Comparison of ENCODE assay signal across 11 mouse cellular contexts in the genomic region with DNA sequence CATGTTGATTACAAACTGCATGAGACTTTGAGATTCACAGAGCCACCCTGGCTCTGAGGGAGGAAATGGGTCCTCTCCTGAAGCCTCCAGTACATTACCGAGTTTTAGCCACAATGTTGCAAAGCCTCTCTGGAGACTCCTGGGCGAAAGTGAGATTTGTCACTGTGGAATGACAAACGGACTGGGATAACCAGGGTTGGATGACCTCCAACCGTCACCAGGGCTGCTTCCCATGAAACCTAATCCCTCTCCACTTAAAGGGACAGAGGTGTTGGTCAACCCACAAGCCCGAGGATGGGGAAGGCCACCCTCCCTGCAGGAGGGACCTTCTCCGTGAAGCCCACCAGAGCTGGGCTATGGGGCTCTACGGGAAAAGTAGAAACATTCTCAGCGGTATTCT. TPM values are rescaled to one million over a fixed set of nuclear protein-coding genes. Genes with fewer than 3 reads are reported as not detected.
A peak's percentile ranks its signal among the peaks of the same experiment; 100 is the strongest.
DNase-seq lines count a peak whose midpoint lies in the region; ATAC-seq and TF ChIP-seq lines count a peak whose summit lies in the region.
"Had no signal": no experiment of that assay in that cellular context is flagged by ENCODE, and none has a peak within 500 bp of the region (broad histone marks: within the 10 kb centered on the region; RNA-seq: fewer than 3 reads in every experiment).

No protein-coding gene starts in this region.

- no peak overlapping the region for H3K9ac ChIP-seq in lung, embryonic 15.5 days
- no peak overlapping the region for H3K9ac ChIP-seq in heart, embryonic 11.5 days (ENCODE audit: low read depth, low read length)

- H3K4me3 ChIP-seq in lung, embryonic 15.5 days = no peak overlapping the region
- no peak overlapping the region for H3K4me3 ChIP-seq in lung, adult 2 months (replicated peaks; ENCODE audit: extremely low read depth, low read depth, low read length)
- H3K4me3 ChIP-seq in heart, embryonic 11.5 days (ENCODE audit: low read depth, low read length) = no peak overlapping the region

- H3K4me1 ChIP-seq in lung, embryonic 15.5 days = peaks cover 37% of the 10 kb centered on the region
- peaks cover under 1% of the 10 kb centered on the region; the same call in 1 of the 2 replicates for H3K4me1 ChIP-seq in lung, adult 2 months (ENCODE audit: control insufficient read depth, insufficient read depth, low read length)
- H3K4me1 ChIP-seq in heart, embryonic 11.5 days (ENCODE audit: control insufficient read depth, insufficient read depth, low read length) = peaks cover 23% of the 10 kb centered on the region

- DNase-seq in adrenal gland, postnatal 10 days = peak; percentile 62
- no peak for DNase-seq in adrenal gland, adult 18-20 months (ENCODE audit: low spot score in 2 of 2)
- no peak for DNase-seq in lung, adult 2 months
- peak; percentile 26 for DNase-seq in skeletal muscle tissue, adult 2 months (ENCODE audit: low read depth, low spot score)
- no peak for DNase-seq in spleen, postnatal 36 days (ENCODE audit: low spot score in 2 of 2)
- DNase-seq in yolk sac, embryonic 10.5 days (ENCODE audit: low spot score) = no peak
- DNase-seq: left cerebral cortex, postnatal 4 days; right cerebral cortex, postnatal 4 days; thymus, adult 18-20 months had no signal

- no peaks in the 10 kb centered on the region for H3K27me3 ChIP-seq in lung, embryonic 15.5 days
- H3K27me3 ChIP-seq in heart, embryonic 11.5 days (ENCODE audit: control insufficient read depth, insufficient read depth, low read length) = no peaks in the 10 kb centered on the region

- H3K9me3 ChIP-seq in lung, embryonic 15.5 days = no peaks in the 10 kb centered on the region
- no peaks in the 10 kb centered on the region for H3K9me3 ChIP-seq in heart, embryonic 11.5 days (replicated peaks; ENCODE audit: control insufficient read depth, low read length)

- peak overlapping the region; percentile 12; the same call in 1 of the 2 replicates for H3K4me2 ChIP-seq in lung, embryonic 15.5 days
- H3K4me2 ChIP-seq in heart, embryonic 11.5 days = peak overlapping the region; percentile 19

- TF ChIP-seq POLR2A in lung, adult 2 months (IDR thresholded peaks at IDR 0.05; ENCODE audit: borderline replicate concordance, extremely low read depth, low read depth, low read length) = no peak

- no peaks in the 10 kb centered on the region for H3K36me3 ChIP-seq in lung, embryonic 15.5 days
- no peaks in the 10 kb centered on the region for H3K36me3 ChIP-seq in heart, embryonic 11.5 days (ENCODE audit: control insufficient read depth, insufficient read depth, low read length)

- ATAC-seq in lung, embryonic 15.5 days (ENCODE audit: borderline replicate concordance, extremely low read depth, low FRiP score, low TSS enrichment) = no peak
- no peak for ATAC-seq in heart, embryonic 11.5 days (replicated peaks; ENCODE audit: insufficient number of reproducible peaks, low FRiP score, low TSS enrichment)

- 31% methylated on average over 8 of the region's 8 CpGs for WGBS in lung, embryonic 15.5 days
- WGBS in lung, adult 2 months = 62% methylated on average over 8 of the region's 8 CpGs
- 28% methylated on average over 8 of the region's 8 CpGs for WGBS in heart, embryonic 11.5 days (ENCODE audit: insufficient replicate concordance)

- no peak for TF ChIP-seq CTCF in lung, adult 2 months (IDR thresholded peaks at IDR 0.05; ENCODE audit: insufficient read depth, low read length)

- H3K27ac ChIP-seq in lung, embryonic 15.5 days = peak overlapping the region; percentile 34; the same call in 1 of the 2 replicates
- H3K27ac ChIP-seq in heart, embryonic 11.5 days (ENCODE audit: low read depth, low read length) = no peak overlapping the region

RNA-seq across cellular contexts. Expression of a gene that starts 44.4 kb away (rescaled TPM):
- total RNA-seq in adrenal gland, postnatal 10 days (2021) = 1 to 10 TPM; 7.2 to 7.4 TPM
- total RNA-seq in adrenal gland, adult 18-20 months (2021) = 1 to 10 TPM; 2.0 to 7.8 TPM
- polyA plus RNA-seq in lung, embryonic 15.5 days (2015; fragmentation: Nextera tagmentation; extraction: Ambion mirVana) = 1.4 and 1.5 TPM in 2 replicates
- polyA plus RNA-seq in lung, adult 2 months (2012; rRNA removed) = 81.9 and 120 TPM in 2 replicates
- 1.5 and 1.8 TPM in 2 replicates for polyA plus RNA-seq in heart, embryonic 11.5 days (2014; fragmentation: Nextera tagmentation; extraction: Ambion mirVana)

Comparison
In these comparisons a context has a peak if more than half of its experiments do, and no peak if none do; other contexts are left out.
1. DNase-seq: peak in adrenal gland, postnatal 10 days (single experiment) and skeletal muscle tissue, adult 2 months (single experiment); none in adrenal gland, adult 18-20 months (0 of 2), lung, adult 2 months (single experiment), spleen, postnatal 36 days (0 of 2) and yolk sac, embryonic 10.5 days (single experiment).
2. RNA of a gene that starts 44.4 kb away (polyA plus RNA-seq): 81.9 to 120 TPM in lung, adult 2 months; 1.4 to 1.5 TPM in lung, embryonic 15.5 days and 1.5 to 1.8 TPM in heart, embryonic 11.5 days; every median in the first group is over 10 times any median in the second.